Mouse (Mus musculus): ENCODE results near the gene Comp. TPM values are rescaled to one million over a fixed set of nuclear protein-coding genes. Genes with fewer than 3 reads are reported as not detected.

The Comp gene
- polyA plus RNA-seq, 1 experiment from 2014 or later: 40.8 TPM

DNA sequence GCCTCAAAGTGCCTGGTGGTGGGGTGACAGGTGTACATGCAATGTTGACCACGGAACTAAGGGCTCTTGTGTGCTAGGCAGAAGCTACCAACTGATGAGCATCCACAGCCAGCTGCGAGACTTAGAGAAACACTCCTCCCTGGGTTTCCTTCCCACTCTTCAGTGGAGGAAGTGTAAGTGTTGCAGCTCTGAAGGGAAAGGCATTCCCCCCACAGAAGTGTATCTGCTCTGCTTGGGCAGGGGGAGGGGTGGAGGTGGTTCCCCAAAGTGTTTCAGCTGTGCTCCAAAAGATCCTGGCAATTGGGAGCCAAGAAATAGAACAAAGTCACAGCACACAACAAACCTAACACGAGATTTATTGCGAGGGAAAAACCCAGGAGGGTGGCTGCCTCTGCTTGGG lies 19.4 kb upstream of the Comp start:
- Histone ChIP-seq H3K4me3 (peak overlapping the region; percentile 100), H3K4me1 (peaks cover 42% of the 10 kb centered on the region), H3K27me3 (0 out of 2 replicates have a peak, but pooled peaks cover 4% of the 10 kb centered on the region), H3K36me3 (peaks cover 14% of the 10 kb centered on the region), H3K4me2 (replicated peaks) (peak overlapping the region; percentile 100), H3K27ac (peak overlapping the region; percentile 76), H3K9me3 (no peaks in the 10 kb centered on the region), H3K9ac (peak overlapping the region; percentile 60)
- ATAC-seq (ENCODE audit: low FRiP score, low read depth): no peak
- WGBS: 70% methylated on average over 4 of the region's 4 CpGs

DNA sequence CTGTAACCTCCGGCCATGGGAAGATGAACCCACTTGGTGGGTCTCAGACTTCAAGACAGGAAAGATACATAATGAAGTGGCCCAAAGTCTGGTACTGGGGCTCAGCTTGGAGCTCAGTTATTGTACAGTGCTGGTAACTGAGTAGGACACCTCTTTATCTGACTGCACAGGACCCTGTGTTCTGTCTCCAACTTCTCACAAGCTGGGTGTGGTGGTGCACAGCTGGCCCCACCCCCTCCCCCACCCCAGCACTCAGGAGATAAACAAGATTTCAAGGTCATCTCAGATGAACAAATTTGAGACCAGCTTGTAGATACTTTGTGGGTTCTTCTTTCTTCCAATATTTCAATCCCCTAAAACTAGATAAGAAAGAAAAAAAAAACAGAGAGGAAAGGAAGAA lies 17.2 kb upstream of the Comp start:
- Histone ChIP-seq H3K9me3 (no peaks in the 10 kb centered on the region), H3K4me2 (replicated peaks) (no peak overlapping the region), H3K27me3 (0 out of 2 replicates have a peak, but pooled peaks cover 8% of the 10 kb centered on the region), H3K36me3 (no peaks in the 10 kb centered on the region), H3K4me3 (no peak overlapping the region), H3K4me1 (peaks cover 29% of the 10 kb centered on the region), H3K27ac (no peak overlapping the region), H3K9ac (no peak overlapping the region)
- 93% methylated on average over 1 of the region's 1 CpGs for WGBS
- ATAC-seq (ENCODE audit: low FRiP score, low read depth): no peak

DNA sequence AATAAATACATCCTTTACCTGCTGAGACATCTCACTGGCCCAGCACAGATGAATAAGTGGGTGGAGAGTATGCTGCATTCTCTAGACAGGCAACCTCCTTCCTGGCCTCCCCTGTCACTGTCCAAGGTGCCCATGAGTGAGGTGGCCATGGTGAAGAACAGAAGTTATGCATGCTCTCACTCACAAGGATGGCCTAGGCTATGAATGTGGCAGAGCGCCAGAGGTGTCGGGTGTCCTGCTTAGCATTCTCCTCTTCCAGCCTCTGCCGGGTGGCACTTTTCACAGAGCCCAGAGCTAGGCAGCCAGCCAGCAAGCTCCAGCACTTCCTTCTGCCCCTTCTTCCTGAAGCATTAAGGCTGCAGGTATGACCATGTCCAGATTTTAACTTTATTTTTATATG lies 13.9 kb upstream of the Comp start:
- Histone ChIP-seq H3K4me2 (replicated peaks) (no peak overlapping the region), H3K4me3 (no peak overlapping the region), H3K4me1 (peaks cover 23% of the 10 kb centered on the region), H3K27me3 (0 out of 2 replicates have a peak, but pooled peaks cover 8% of the 10 kb centered on the region), H3K27ac (no peak overlapping the region), H3K9ac (no peak overlapping the region), H3K9me3 (no peaks in the 10 kb centered on the region), H3K36me3 (no peaks in the 10 kb centered on the region)
- WGBS: 29% methylated on average over 3 of the region's 3 CpGs
- ATAC-seq (ENCODE audit: low FRiP score, low read depth): no peak

DNA sequence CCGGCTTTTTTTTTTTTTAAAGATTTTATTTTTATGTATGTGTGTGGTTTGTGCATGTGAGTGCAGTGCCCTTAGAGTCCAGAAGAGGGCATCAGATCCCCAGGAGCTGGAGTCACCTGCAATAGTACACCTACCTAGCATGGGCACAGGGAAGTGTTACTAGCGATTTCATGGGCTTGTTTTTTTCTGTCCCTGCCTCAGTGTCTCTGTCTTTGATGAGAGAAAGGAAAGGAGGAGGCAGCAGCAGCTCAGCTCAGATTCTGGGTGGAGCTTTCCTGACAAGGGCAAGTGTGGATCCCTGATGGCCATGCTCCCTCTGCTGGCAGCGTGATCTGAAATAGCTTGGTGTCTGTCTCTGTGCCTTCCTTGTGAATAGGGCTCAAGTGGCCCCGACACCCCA lies 12.6 kb upstream of the Comp start:
- Histone ChIP-seq H3K36me3 (no peaks in the 10 kb centered on the region), H3K27ac (no peak overlapping the region), H3K4me3 (no peak overlapping the region), H3K4me2 (replicated peaks) (no peak overlapping the region), H3K4me1 (peaks cover 24% of the 10 kb centered on the region), H3K9me3 (no peaks in the 10 kb centered on the region), H3K9ac (no peak overlapping the region), H3K27me3 (0 out of 2 replicates have a peak, but pooled peaks cover 8% of the 10 kb centered on the region)
- ATAC-seq (ENCODE audit: low FRiP score, low read depth): no peak
- WGBS: 60% methylated on average over 4 of the region's 4 CpGs

DNA sequence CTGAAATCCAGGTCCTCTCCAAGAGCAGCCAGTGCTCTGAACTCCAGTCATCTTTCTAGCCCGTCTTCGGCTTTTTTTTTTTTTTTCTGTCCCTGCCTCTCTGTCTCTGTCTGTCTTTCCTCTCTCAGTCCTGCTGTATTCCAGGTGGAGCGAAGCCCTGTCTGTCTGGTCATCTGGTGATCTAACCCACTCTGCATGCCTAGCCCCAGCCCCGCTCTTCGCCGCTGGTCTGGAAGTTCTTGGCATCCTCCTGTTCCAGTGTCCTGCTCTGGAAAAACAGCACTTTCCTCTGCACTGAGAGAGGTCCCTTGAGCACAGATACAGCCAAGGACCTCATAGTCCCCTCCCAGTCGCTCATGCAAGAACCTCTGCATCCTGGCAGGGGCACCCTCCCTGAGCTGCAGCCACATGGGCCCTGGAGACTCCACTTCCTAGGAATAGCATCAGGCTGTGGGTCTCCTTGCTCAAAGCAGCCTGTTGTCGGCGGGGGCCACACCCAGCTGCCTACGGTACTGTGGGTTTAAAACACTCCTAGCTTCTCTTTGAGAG lies 11.8 kb upstream of the Comp start:
- Histone ChIP-seq H3K36me3 (no peaks in the 10 kb centered on the region), H3K4me3 (no peak overlapping the region), H3K9me3 (no peaks in the 10 kb centered on the region), H3K27me3 (0 out of 2 replicates have a peak, but pooled peaks cover 8% of the 10 kb centered on the region), H3K9ac (no peak overlapping the region; the same call in 1 of the 2 replicates), H3K4me2 (replicated peaks) (no peak overlapping the region), H3K4me1 (peaks cover 24% of the 10 kb centered on the region), H3K27ac (peak overlapping the region; percentile 67; the same call in 1 of the 2 replicates)
- WGBS: 73% methylated on average over 10 of the region's 10 CpGs
- ATAC-seq (ENCODE audit: low FRiP score, low read depth): no peak

DNA sequence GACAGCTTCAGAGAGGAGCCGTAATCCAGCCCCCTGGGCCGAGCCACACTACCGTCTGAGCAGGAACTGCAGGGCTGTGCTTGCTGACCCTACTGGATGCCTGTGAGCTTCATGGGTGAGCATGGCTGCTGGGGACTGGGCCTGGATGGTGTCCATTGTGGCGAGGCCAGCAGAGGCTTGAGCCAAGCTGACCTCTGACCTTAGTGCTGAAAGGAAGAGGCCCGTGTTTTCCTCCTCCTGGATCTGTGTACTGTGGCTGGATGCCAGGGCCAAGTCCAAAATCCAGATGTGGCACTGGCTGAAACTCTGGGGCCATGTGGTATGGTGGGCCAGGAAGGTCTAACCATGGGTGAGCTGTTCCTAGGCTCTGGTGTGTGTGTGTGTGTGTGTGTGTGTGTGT lies 9.3 kb upstream of the Comp start:
- 0 out of 2 replicates have a peak, but pooled peaks have one; percentile 25 for ATAC-seq (ENCODE audit: low FRiP score, low read depth)
- Histone ChIP-seq H3K4me1 (peaks cover 24% of the 10 kb centered on the region), H3K27ac (no peak overlapping the region), H3K9ac (no peak overlapping the region), H3K9me3 (no peaks in the 10 kb centered on the region), H3K4me2 (replicated peaks) (no peak overlapping the region), H3K36me3 (no peaks in the 10 kb centered on the region), H3K4me3 (no peak overlapping the region), H3K27me3 (0 out of 2 replicates have a peak, but pooled peaks cover 3% of the 10 kb centered on the region)
- WGBS: 38% methylated on average over 5 of the region's 5 CpGs

DNA sequence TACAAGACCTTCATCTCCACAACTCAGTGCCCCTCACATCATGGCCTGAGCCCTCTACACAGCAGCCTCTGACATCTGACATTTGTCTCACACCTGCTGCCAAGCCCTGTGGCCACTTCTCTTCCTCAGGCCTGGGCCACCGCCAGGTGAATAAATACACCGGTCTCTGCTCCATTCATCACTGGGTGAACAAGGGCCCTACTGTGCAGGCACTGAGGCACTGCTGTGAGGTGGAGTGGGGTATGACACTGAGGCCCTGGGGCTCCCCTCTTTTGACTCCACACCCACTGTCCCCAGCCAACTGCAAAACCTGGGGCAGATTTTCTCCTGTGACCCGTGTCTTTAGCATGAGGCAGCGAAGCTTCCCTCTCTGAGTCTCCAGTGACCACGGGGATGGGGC lies 6.8 kb upstream of the Comp start:
- Histone ChIP-seq H3K4me3 (no peak overlapping the region), H3K9me3 (no peaks in the 10 kb centered on the region), H3K36me3 (no peaks in the 10 kb centered on the region), H3K4me2 (replicated peaks) (no peak overlapping the region), H3K27ac (no peak overlapping the region), H3K27me3 (peaks cover 3% of the 10 kb centered on the region), H3K9ac (peak overlapping the region; percentile 50; the same call in 1 of the 2 replicates), H3K4me1 (peaks cover 17% of the 10 kb centered on the region)
- 54% methylated on average over 5 of the region's 5 CpGs for WGBS
- ATAC-seq (ENCODE audit: low FRiP score, low read depth): no peak

DNA sequence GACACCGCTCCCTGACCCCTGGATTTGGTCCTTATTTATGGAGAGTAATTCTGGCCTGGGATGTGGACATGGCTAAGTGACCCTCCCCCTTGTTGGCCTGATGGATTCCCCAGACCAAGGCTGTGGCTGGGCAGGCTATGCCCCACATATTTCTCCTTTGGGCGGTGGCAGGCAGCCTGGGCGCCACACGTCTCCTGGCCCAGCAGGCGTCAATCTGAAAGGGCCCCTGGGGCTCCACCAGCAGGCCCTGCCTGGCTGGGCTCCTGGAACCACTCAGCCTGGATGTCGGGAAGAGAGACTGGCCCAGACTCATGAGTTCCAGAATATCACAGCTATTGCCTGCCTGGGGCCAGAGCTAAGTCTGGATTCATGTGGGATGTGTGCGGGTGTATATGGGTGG lies 2.9 kb upstream of the Comp start:
- Histone ChIP-seq H3K9ac (no peak overlapping the region), H3K36me3 (no peaks in the 10 kb centered on the region), H3K9me3 (no peaks in the 10 kb centered on the region), H3K27ac (peak overlapping the region; percentile 35; the same call in 1 of the 2 replicates), H3K4me3 (no peak overlapping the region), H3K27me3 (peaks cover 42% of the 10 kb centered on the region), H3K4me2 (replicated peaks) (no peak overlapping the region), H3K4me1 (peaks cover 42% of the 10 kb centered on the region)
- 66% methylated on average over 7 of the region's 7 CpGs for WGBS
- no peak for ATAC-seq (ENCODE audit: low FRiP score, low read depth)

DNA sequence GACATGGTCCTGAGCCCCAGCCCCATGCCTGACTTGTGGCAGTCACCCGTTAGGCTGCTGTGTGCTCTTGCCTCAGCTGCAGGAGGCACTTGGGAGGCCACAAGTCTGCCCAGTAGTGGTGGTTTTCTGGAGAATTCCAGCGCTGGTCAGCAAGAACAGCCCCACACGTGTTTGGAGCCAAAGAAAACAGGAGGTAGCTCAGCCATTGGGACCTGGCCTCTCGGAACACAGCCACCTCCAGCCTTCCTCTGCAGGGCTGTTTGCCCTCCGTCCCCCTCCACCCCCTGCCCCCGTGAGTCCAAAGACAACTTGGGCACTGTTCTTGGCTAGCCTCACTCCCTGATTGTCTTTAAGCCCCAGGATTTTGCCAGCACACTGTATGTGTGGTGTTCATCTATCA lies 1.4 kb upstream of the Comp start:
- H3K9me3 ChIP-seq: no peaks in the 10 kb centered on the region
- peak overlapping the region; percentile 81 for H3K27ac ChIP-seq
- WGBS: 25% methylated on average over 6 of the region's 6 CpGs
- H3K4me3 ChIP-seq: no peak overlapping the region
- peaks cover 55% of the 10 kb centered on the region for H3K4me1 ChIP-seq
- peaks cover 57% of the 10 kb centered on the region for H3K27me3 ChIP-seq
- no peak for ATAC-seq (ENCODE audit: low FRiP score, low read depth)
- H3K36me3 ChIP-seq: no peaks in the 10 kb centered on the region
- H3K4me2 ChIP-seq (replicated peaks): 0 out of 2 replicates have a peak overlapping the region, but pooled peaks have one; percentile 9
- H3K9ac ChIP-seq: peak overlapping the region; percentile 50; the same call in 1 of the 2 replicates

DNA sequence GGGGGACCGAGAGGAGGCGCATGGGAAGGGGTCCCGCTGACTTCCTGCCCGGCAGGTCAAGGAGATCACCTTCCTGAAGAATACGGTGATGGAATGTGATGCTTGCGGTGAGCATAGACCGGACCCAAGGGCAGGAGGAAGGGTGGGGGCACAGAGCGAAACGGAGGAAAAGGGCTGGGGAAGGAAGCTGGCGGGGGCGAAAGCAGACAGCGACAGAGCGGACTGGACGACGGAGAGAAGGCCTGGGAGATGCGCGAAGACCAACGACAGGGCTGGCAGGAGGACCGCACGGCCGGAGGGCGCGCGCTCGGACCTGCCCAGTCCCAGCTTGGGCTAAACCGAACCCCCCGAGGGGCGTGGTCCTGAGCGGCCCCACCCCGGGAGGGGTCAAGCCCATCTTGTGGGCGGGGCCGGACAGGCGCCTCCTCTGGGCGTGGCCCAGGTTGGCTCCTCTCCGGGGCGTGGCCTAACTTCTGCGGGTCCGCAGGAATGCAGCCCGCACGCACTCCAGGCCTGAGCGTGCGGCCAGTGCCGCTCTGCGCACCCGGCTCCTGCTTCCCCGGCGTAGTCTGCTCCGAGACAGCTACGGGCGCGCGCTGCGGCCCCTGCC lies 1.1 kb downstream of the Comp start:
- Histone ChIP-seq H3K9ac (peak overlapping the region; percentile 46), H3K4me1 (peaks cover 55% of the 10 kb centered on the region), H3K36me3 (no peaks in the 10 kb centered on the region), H3K4me2 (replicated peaks) (peak overlapping the region; percentile 64), H3K27ac (no peak overlapping the region), H3K4me3 (peak overlapping the region; percentile 45), H3K27me3 (peaks cover 81% of the 10 kb centered on the region), H3K9me3 (no peaks in the 10 kb centered on the region)
- peak; percentile 69 for ATAC-seq (ENCODE audit: low FRiP score, low read depth)
- WGBS: under 1% methylated on average over 53 of the region's 53 CpGs

DNA sequence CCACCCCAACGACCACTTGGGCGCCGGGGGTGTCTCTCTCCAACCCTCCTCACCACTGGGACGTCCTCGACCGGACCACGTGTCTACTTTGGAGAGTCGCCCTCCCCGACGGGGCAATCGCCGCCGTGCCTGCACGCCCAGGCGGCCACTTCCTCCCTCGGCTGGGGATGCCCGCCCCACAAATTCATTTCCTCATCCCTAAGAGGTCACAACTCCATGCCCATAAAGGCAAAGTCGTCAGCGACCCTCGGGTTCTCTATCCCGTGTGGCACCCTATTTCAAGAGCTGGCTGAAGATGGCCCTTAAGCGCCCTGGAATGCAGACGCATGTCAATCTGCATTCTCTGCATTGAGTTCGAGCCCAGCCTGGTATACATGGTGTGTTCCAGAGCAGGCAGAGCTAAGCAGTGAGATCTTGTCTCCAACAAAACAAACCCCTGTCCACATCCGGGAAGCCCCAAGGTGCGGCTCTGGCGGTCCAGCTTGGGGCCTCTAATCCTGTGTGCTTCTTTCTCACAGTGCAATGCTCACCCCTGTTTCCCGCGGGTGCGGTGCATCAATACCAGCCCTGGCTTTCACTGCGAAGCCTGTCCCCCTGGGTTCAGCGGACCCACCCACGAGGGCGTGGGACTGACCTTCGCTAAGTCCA lies 2.0 kb downstream of the Comp start:
- Histone ChIP-seq H3K27ac (no peak overlapping the region), H3K4me1 (peaks cover 55% of the 10 kb centered on the region), H3K9ac (no peak overlapping the region), H3K9me3 (no peaks in the 10 kb centered on the region), H3K4me2 (replicated peaks) (peak overlapping the region; percentile 64), H3K36me3 (no peaks in the 10 kb centered on the region), H3K4me3 (peak overlapping the region; percentile 45), H3K27me3 (peaks cover 85% of the 10 kb centered on the region)
- no peak for ATAC-seq (ENCODE audit: low FRiP score, low read depth)
- WGBS: 7% methylated on average over 35 of the region's 35 CpGs

DNA sequence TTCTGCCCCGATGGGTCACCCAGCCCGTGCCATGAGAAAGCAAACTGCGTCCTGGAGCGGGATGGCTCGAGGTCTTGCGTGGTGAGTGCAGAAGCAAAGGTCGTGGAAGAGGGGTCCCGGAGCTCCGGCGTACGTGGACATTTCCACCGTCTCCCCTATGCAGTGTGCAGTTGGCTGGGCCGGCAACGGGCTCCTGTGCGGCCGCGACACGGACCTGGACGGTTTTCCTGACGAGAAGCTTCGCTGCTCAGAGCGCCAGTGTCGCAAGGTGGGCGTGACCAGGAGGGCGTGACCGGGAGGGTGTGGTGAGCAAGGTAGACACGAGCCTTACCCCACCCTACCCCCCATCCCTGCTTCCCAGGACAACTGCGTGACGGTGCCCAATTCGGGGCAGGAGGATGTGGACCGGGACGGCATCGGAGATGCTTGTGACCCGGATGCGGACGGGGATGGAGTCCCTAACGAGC lies 3.0 kb downstream of the Comp start:
- 8% methylated on average over 37 of the region's 37 CpGs for WGBS
- Histone ChIP-seq H3K4me3 (peak overlapping the region; percentile 45), H3K36me3 (no peaks in the 10 kb centered on the region), H3K27me3 (peaks cover 85% of the 10 kb centered on the region), H3K9me3 (no peaks in the 10 kb centered on the region), H3K9ac (peak overlapping the region; percentile 35; the same call in 1 of the 2 replicates), H3K4me2 (replicated peaks) (peak overlapping the region; percentile 64), H3K27ac (no peak overlapping the region), H3K4me1 (peaks cover 55% of the 10 kb centered on the region)
- no peak for ATAC-seq (ENCODE audit: low FRiP score, low read depth)

Measured in limb, embryonic 13.5 days (tissue).